Mouse (Mus musculus) retina, postnatal 1 day (tissue): ENCODE measurements around the gene Usp5.
A peak's percentile ranks its signal among the peaks of the same experiment; 100 is the strongest.

Source experiments
- DNase-seq: peaks from one replicate; pipeline ENCODE4 v3.0.0-alpha.2; 2012

The Usp5 gene

DNA sequence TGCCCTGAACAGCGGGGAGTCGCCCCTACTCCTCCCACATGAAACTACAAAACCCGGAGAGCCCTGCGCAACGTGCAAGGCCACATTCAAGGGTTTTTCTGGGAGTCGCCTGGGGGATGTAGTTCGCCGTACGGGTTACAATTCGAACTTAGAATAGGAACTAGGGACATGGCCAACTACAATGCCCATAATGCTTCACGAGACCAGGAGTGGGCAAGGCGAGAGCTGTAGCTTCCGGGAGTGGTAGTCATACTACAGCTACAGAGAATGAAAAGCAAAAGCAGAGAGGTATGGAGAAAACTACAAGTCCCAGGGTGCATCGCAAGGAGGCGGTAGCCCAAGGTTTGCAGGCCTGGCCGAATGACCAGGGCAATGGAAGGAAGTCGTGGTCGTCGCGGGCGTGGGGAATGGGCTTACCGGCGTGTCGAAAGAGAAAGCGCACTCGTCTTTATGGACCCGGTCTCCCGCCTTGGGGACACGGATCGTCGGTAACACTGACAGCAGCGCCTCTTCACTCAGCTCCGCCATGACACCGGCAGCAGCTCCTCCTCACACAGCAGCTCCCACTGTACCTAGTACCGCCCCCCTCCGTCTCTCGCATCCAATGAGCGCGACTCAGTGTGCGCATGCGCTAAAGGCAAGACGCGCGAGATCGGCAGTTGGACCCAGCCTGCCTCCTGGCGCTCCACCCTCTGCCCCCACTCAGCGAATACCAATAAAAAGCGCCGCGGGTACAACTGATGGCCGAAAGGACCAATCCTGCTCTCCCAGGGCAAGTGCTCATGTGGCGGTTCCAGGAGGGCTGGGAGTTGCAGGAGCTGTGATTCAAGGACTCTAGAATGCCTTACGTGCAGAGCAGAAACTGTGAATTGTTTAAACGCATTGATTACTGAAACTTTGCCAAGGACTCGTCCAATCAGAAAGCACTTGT, at the start of gene Usp5, which contains the start of gene Cdca3:
Gene Usp5, minus strand, starts transcription at position 617 of the 931 bp plus-strand sequence.
Gene Cdca3, plus strand, starts transcription at position 680 of the 931 bp plus-strand sequence.
- peak; percentile 100 for DNase-seq

DNA sequence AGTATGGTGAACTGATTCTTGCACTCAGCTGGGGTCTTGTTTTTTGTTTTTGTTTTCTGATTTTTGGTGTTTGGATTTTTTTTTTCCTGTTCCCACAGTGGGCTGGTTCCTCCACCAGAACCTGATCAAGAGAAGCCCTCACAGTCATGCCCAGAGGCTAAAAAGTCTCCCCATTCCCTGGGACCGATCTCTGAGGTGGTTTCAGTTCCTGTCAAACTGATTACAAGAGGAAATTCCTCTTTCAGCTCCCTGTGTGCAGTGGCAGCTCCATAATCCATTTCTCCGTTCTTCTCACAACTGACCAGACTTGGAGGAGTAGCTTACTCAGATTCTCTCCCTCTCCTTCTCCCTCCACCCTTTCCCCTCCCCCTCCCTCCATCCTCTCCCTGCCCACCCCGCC, 45.1 kb upstream of the Usp5 start:
- no peak for DNase-seq

- DNase-seq = peak; percentile 65
Observed at GRCm38 (mm10) chr6:124866560-124866959, 37.3 kb upstream of the Usp5 start.

- no peak for DNase-seq
Observed at GRCm38 (mm10) chr6:124865766-124866362, 36.6 kb upstream of the Usp5 start.

GRCm38 (mm10) chr6:124863658-124864298, 34.5 kb upstream of the Usp5 start, which contains the start of gene Gpr162:
Gene Gpr162, minus strand, starts transcription at chr6:124863983.
- DNase-seq = peak; percentile 90

GRCm38 (mm10) chr6:124863125-124863657, 33.9 kb upstream of the Usp5 start:
- DNase-seq = no peak

DNA sequence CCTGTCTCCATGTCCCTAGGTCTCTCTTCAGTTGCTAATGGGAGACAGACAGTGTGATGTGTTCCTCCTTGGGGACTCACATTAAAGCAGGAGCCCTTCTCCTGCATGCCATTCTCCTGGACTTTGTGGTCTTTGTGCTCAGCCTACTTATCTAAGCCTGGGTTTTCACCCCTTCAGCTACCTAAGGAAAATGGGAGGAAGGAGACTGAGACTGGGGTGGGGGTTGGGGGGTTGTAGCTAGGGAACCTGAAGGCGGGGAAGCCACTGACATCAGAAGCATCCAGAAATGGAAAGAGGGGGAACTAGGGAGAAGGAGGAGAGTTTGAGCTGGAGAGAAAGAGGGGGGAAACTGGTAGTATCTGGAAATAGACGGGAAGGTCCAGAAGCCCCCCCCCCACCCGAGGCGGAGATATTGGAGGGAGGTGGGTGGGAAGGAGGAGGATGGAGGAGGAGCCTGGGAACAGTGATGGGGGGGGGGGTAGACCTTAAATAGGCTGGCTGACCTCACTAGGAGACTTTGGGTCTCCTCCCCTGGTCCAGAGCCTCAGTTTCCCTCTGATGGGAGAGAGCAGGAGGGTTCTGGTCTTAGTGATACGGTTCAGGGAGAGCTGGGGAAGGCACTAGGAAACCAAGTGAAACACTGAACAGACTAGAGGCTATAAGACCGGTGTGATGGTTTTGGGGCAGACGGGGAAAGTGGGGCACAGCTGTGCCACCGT, 33.3 kb upstream of the Usp5 start:
- no peak for DNase-seq

GRCm38 (mm10) chr6:124861802-124862201, 32.5 kb upstream of the Usp5 start:
- no peak for DNase-seq

- no peak for DNase-seq
Observed at GRCm38 (mm10) chr6:124861266-124861665, 32.0 kb upstream of the Usp5 start.

- DNase-seq = no peak
Observed at GRCm38 (mm10) chr6:124860511-124860910, 31.2 kb upstream of the Usp5 start.

- peak; percentile 89 for DNase-seq
Observed at GRCm38 (mm10) chr6:124859725-124860124, 30.4 kb upstream of the Usp5 start.

- DNase-seq = no peak
Observed at GRCm38 (mm10) chr6:124858561-124859318, 29.5 kb upstream of the Usp5 start.

DNA sequence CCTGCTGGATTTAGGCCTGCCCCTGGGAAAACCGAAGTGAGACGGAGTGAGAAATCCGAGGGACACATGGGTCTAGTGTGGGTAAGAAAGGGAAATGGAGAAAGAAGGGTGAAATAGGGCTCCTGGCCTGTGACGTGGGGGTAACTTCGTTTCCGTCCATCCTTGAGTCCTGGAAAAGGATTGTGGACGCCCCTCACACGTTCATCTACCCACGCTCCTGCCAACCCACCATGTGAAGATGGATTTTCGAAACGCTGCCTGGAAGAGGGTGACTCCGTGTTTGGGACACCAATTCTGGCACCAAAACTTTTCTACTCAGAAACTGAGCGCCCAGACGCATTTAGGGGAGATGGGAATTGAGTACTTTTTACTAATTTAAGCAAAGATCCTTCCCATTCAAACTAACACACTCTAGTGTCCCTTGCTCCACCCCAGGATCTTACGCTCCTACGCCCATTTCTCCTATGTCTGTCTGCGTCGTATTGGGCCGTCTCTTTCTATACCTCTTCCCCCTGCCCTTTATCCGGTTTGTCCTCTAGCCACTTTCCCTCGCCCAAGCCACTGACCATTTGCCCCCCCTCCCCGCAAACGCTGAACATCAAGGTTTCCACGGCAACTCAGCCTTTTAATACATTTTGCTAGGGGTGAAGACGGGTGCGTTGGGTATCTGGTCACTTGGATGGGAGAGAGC, 28.7 kb upstream of the Usp5 start:
- no peak for DNase-seq

DNA sequence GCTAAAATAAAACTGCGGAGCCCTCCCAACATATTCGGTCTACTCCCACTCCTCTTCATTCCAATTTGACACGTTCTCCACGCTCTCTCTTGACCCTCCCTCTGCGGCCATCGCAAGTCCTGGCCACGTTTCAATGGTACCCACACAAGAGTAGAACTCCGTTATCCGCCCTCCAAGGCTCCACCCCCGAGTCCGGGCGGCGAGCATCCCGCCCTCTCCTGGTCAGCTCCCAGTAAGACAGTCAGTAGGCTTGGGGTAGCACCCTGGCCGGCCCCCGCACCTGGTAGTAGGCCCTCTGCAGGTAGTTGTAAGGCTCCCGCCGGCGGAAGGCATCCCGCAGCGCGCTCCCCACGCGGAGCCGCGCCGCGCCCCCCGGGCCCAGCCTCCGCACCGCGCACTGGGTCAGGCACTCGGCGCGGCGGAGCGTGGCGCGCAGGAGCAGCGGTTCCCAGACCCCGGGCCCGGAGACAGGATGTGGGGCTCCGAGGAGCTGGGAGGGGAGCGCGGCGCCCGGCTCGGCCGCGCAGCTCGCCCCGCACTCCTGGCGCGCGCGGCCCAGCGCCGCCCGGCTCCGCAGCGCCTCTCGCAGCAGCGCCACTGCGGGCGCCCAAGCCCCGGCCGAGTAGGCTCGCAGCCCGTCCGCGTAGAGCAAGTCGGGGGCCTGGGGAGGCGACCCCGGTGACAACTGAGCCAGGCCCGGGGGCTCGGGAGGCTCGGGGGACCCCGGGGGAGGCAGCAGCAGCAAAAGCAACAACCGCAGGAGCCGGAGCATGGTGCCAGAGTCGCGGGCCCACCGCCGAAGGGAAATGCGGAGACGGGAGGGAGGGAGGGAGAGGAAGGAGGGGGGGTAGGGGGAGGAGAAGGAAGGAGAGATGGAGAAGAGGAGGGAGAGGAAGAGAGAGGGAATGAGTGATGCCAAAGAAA, 27.9 kb upstream of the Usp5 start, which contains the start of gene P3h3:
Gene P3h3, minus strand, starts transcription at position 837 of the 924 bp plus-strand sequence.
- peak; percentile 91 for DNase-seq

- DNase-seq = peak; percentile 67
Observed at GRCm38 (mm10) chr6:124856321-124856720, 27.0 kb upstream of the Usp5 start.

GRCm38 (mm10) chr6:124854647-124855046, 25.4 kb upstream of the Usp5 start:
- no peak for DNase-seq

DNA sequence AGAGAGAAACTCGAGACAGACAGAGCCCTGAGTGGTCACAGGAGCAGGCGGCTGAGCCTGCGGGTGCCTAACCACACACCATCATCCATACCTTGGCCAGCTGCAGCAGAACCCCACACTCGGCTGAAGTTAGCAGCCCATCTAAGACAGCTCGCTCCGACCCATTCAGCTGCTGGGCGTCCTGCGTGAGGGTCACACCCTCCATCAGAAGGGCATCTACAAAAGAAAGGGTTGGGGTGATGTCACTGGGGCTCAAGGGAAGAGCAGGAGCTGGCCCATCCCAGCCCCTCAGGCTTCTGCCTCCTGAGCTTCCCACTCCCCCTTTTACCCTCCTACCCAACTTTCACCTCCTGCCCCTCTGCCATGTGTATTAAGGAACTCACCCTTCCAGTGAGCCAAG, 21.3 kb upstream of the Usp5 start:
- DNase-seq = no peak

GRCm38 (mm10) chr6:124847305-124847704, 18.0 kb upstream of the Usp5 start:
- peak; percentile 97 for DNase-seq

GRCm38 (mm10) chr6:124840241-124841167, 11.2 kb upstream of the Usp5 start, which contains the start of gene Gnb3:
Gene Gnb3, minus strand, starts transcription at chr6:124840275.
- DNase-seq = peak; percentile 95
